Mouse (Mus musculus) hindbrain, embryonic 11.5 days (tissue): ENCODE measurements around the gene Gm20388. TPM values are rescaled to one million over a fixed set of nuclear protein-coding genes. Genes with fewer than 3 reads are reported as not detected.

Experiments
- ATAC-seq: fragments of 200-750 bp; cut with Nextera tagmentation; 2 replicates; pipeline ENCODE4 v1.8.0; 2017; ENCODE audit warnings: mild to moderate bottlenecking, moderate TSS enrichment, moderate library complexity; ENCODE audit not compliant: low FRiP score
- DNase-seq: peaks from one replicate; pipeline ENCODE4 v3.0.0-alpha.2; 2015; ENCODE audit warnings: low spot score
- H3K27ac ChIP-seq: fragments of 300-500 bp; sonication (generic); 2 replicates; pipeline ENCODE4 v1.5.1; 2014; ENCODE audit warnings: mild to moderate bottlenecking, low read depth, low read length
- H3K27me3 ChIP-seq: fragments of 300-500 bp; sonication (generic); 2 replicates; pipeline ENCODE4 v1.6.1; 2014; ENCODE audit warnings: mild to moderate bottlenecking, low read length, moderate library complexity, mixed read lengths; ENCODE audit not compliant: control insufficient read depth, insufficient read depth
- H3K36me3 ChIP-seq: fragments of 300-500 bp; sonication (generic); 2 replicates; pipeline ENCODE4 v1.6.1; 2014; ENCODE audit warnings: mild to moderate bottlenecking, low read length, moderate library complexity, mixed read lengths; ENCODE audit not compliant: control insufficient read depth, insufficient read depth
- H3K4me1 ChIP-seq: fragments of 300-500 bp; sonication (generic); replicated peaks from 2 replicates; pipeline ENCODE4 v1.6.1; 2014; ENCODE audit warnings: low read length, mixed read lengths; ENCODE audit not compliant: control insufficient read depth, insufficient read depth
- H3K4me2 ChIP-seq: fragments of 300-500 bp; sonication (generic); replicated peaks from 2 replicates; pipeline ENCODE4 v1.6.1; 2014; ENCODE audit warnings: mild to moderate bottlenecking, low read depth, low read length
- H3K4me3 ChIP-seq: fragments of 300-500 bp; sonication (generic); 2 replicates; pipeline ENCODE4 v1.5.1; 2014; ENCODE audit warnings: low read depth, low read length
- H3K9ac ChIP-seq: fragments of 300-500 bp; sonication (generic); 2 replicates; pipeline ENCODE4 v1.6.1; 2014; ENCODE audit warnings: low read depth, low read length
- H3K9me3 ChIP-seq: fragments of 300-500 bp; sonication (generic); 2 replicates; pipeline ENCODE4 v1.6.1; 2016; ENCODE audit warnings: low read length; ENCODE audit not compliant: control insufficient read depth
- WGBS: fragments of 180-500 bp; shearing (Covaris S2); extraction: QIAGEN DNeasy Blood & Tissue Kit; methylation state at CpG from one replicate; pipeline ENCODE4 v1.1.7; 2014; 5-methylcytosine and 5-hydroxymethylcytosine counted together
- polyA plus RNA-seq: library from polyadenylated mRNA; unstranded; fragments of >200 nt; fragmentation: Nextera tagmentation; extraction: Ambion mirVana; gene quantifications from 2 replicates; pipeline ENCODE4 v1.2.1, GENCODE M21; 2014

Gm20388 gene
- polyA plus RNA-seq, 1 experiment from 2014 or later = 11.8 TPM

DNA sequence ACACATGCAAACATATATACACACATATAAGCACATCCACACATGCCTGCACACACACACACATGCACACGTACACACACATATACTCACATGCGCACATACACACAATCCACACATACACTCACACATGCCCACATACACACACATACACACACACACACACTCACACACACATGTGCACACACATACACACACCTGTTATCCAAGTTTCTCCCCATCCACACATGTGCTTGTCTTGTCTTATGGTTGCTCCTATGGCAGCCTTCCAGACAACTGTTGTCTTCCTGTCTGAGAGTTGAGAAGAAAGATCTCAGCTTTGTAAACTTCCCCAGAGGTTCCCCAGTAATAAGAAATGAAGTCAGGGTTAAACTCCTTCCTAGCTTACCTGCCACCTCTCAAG, 2258.8 kb downstream of the Gm20388 start:
- ATAC-seq = no peak
- no peaks in the 10 kb centered on the region for H3K36me3 ChIP-seq
- whole genome bisulfite sequencing = 97% methylated on average over 2 of the region's 2 CpGs
- no peaks in the 10 kb centered on the region for H3K27me3 ChIP-seq
- DNase-seq = no peak
- no peak overlapping the region for H3K4me3 ChIP-seq
- H3K9ac ChIP-seq = no peak overlapping the region
- H3K9me3 ChIP-seq = no peaks in the 10 kb centered on the region
- H3K4me2 ChIP-seq = no peak overlapping the region
- no peak overlapping the region for H3K27ac ChIP-seq
- H3K4me1 ChIP-seq = no peaks in the 10 kb centered on the region

DNA sequence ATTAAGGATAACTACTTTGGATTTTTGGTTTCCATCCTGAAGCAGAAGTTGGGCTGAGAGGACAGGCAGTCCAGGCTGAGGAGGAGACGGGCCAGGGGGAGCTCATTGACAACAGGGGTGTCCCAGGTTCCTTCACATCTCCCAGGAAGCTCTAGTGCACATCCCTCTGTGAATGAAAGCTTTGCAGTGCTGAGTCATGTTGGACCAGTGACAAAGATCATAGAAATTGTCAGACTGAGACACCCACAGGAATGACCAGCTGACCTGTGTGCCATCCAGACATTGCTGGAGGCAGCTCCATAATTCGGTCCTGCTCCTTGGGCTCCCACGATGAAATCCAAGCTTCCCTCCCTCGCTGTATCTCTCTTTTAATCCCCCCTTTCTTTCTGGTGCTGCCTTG, 2261.2 kb downstream of the Gm20388 start:
- no peaks in the 10 kb centered on the region for H3K4me1 ChIP-seq
- H3K9me3 ChIP-seq = no peaks in the 10 kb centered on the region
- no peak overlapping the region for H3K27ac ChIP-seq
- WGBS = 90% methylated on average over 4 of the region's 4 CpGs
- no peak overlapping the region for H3K4me2 ChIP-seq
- no peaks in the 10 kb centered on the region for H3K36me3 ChIP-seq
- H3K4me3 ChIP-seq = no peak overlapping the region
- ATAC-seq (no peak), DNase-seq (no peak)
- H3K9ac ChIP-seq = no peak overlapping the region
- H3K27me3 ChIP-seq = no peaks in the 10 kb centered on the region

DNA sequence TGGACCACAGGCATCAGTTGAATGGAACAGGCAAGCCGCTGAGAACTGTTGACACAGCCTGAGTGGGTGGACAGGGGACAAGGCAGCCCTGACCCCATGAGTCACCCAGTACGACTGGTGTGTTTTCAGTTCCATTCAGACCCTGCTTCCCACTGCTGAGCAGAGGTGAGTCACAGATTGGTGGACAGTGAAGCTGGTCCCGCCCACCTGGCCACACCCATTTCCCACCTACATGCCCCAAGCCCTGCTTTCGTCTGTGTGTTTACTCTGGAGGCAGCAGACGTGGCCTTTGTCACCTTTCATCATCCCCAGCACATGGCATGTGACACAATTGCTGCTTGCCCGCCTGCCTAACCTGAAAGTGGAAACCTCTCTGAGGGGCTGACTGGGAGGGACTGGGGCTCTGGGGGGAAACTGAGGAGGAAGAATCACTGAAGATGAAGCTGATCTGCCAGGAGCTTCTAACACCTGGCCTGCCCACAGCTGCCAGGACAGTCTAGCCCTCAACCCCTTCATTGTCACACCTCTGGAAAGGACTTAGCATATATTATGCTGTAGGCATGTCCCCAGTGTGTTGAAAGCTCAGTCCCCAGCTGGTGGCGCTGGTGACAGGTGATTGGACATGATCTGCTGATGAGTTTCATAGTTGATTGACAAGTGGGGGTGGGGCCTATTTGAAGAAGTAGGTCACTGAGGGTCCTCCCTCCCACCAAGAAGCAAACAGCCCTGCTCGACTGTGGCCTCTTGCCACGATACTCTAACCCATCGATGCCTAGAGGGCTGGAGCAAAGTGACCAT, 2263.7 kb downstream of the Gm20388 start:
- WGBS = 39% methylated on average over 10 of the region's 10 CpGs
- Histone ChIP-seq H3K4me1 (no peaks in the 10 kb centered on the region), H3K27me3 (no peaks in the 10 kb centered on the region), H3K36me3 (no peaks in the 10 kb centered on the region), H3K9ac (no peak overlapping the region), H3K4me2 (no peak overlapping the region), H3K9me3 (no peaks in the 10 kb centered on the region), H3K27ac (no peak overlapping the region), H3K4me3 (no peak overlapping the region)
- DNase-seq (peak; percentile 21), ATAC-seq (no peak)

DNA sequence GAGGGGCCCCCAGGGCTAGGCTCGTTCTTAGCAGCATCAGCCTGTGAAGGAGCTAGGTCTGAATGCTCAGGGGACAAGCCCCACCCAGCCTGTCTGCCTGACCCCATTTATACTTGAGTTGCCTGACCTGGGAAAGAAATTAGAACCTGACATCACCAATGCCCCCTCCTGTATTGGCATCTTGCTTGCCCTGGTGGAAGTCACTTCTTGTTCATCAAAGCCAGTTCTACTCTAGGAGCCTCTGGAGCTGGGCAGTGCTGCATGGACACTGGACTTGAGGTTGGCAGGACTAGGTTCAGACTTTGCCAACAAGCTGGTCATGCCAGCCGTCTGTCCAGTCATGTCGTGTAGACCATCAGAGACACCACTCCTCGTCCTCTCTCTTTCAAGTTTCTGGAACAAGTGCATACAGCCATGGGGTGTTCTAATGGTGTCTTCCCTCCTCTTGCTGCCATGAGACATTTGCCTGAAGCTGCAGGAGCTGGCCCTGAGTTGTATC, 2267.8 kb downstream of the Gm20388 start:
- WGBS = 75% methylated on average over 4 of the region's 4 CpGs
- Histone ChIP-seq H3K9ac (no peak overlapping the region), H3K27me3 (no peaks in the 10 kb centered on the region), H3K4me3 (no peak overlapping the region), H3K27ac (no peak overlapping the region), H3K4me1 (no peaks in the 10 kb centered on the region), H3K4me2 (no peak overlapping the region), H3K36me3 (no peaks in the 10 kb centered on the region), H3K9me3 (no peaks in the 10 kb centered on the region)
- no peak for ATAC-seq
- no peak for DNase-seq

DNA sequence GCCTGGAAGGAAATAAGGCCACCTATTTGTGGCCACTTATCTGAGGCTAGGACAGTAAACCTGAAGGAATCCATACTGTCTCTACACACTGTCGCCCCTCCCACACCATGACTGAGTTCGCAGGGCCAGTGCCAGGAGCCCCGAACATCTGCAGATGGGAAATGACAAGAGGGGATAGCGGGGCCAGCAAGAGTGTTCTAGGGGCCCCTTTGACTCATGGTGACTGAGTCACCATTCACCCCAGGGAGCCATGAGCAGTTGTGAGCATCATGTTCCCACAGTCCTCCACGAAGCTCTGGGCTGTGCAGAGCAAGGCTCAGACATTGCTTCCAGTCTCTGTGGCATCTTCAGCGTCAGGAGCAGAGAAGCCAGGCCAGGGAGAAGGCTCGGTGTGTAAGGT, 2268.7 kb downstream of the Gm20388 start:
- DNase-seq (no peak), ATAC-seq (no peak)
- Histone ChIP-seq H3K27me3 (no peaks in the 10 kb centered on the region), H3K27ac (no peak overlapping the region), H3K4me2 (no peak overlapping the region), H3K9me3 (no peaks in the 10 kb centered on the region), H3K9ac (no peak overlapping the region), H3K36me3 (no peaks in the 10 kb centered on the region), H3K4me3 (no peak overlapping the region), H3K4me1 (no peaks in the 10 kb centered on the region)
- WGBS = 77% methylated on average over 7 of the region's 7 CpGs

DNA sequence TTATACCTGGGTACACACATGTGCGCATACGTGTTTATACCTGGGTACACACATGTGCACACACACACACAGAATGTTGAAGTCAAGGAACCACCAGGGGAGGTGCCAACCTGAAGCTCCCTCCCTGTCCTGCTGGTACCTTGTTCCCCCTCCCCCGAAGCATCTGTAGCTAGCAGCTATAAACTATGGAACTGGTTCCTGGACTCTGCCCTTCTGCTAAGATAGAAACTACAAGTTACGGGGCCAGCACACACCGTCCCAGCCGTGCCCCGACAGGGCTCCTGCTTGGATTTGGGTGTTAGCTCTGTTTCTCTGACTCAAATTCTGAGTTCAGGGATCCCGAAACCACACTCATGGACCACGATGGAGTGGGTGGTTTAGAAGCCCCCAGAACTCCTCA, 2269.5 kb downstream of the Gm20388 start:
- ATAC-seq = no peak
- H3K27ac ChIP-seq = no peak overlapping the region
- no peak for DNase-seq
- no peaks in the 10 kb centered on the region for H3K9me3 ChIP-seq
- H3K4me1 ChIP-seq = no peaks in the 10 kb centered on the region
- WGBS = 92% methylated on average over 9 of the region's 9 CpGs
- no peaks in the 10 kb centered on the region for H3K27me3 ChIP-seq
- H3K36me3 ChIP-seq = no peaks in the 10 kb centered on the region
- no peak overlapping the region for H3K4me2 ChIP-seq
- no peak overlapping the region for H3K4me3 ChIP-seq
- H3K9ac ChIP-seq = no peak overlapping the region

DNA sequence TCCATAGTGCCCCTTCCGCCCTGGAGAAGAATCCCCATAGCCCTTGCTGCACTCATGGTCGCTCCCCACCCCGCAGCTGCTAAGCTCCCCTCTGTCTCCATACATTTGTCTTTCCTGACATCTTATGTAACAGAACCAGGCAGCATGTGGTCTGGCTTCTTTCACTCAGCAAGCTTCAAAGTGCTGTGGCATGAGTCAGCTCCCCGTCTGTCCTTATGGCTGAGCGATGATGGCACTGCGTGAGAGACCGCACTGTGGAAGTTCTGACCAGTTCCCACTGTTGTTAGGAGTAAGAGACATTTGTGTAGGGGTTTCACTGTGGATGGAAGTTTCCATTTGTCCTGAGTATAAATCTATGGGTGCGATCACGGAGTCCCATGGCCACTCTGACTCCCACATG, 2270.8 kb downstream of the Gm20388 start:
- ATAC-seq (no peak), DNase-seq (no peak)
- H3K27ac ChIP-seq = no peak overlapping the region
- H3K36me3 ChIP-seq = no peaks in the 10 kb centered on the region
- no peaks in the 10 kb centered on the region for H3K9me3 ChIP-seq
- no peaks in the 10 kb centered on the region for H3K27me3 ChIP-seq
- no peak overlapping the region for H3K4me3 ChIP-seq
- no peak overlapping the region for H3K4me2 ChIP-seq
- H3K4me1 ChIP-seq = no peaks in the 10 kb centered on the region
- WGBS = 73% methylated on average over 9 of the region's 9 CpGs
- no peak overlapping the region for H3K9ac ChIP-seq

DNA sequence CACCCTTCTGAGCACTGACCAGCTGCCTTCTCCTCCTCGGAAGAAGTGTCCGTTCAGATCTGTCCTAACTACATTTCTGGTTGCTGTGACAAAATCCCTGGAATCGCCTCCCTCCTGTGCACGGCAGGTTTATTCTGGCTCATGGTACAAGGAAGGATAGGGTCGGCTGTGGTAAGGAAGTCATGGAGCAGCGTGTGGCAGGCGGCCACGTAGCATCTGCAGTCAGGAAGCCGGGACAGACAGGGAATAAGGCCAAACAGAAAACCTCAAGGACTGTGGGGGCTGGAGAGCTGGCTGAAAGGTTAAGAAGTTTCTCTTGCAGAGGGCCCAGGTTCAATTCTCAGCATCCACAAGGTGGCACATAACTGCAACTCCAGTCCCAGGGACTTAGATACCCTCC, 2271.3 kb downstream of the Gm20388 start:
- Histone ChIP-seq H3K27ac (no peak overlapping the region), H3K36me3 (no peaks in the 10 kb centered on the region), H3K9me3 (no peaks in the 10 kb centered on the region), H3K4me3 (no peak overlapping the region), H3K27me3 (no peaks in the 10 kb centered on the region), H3K4me2 (no peak overlapping the region), H3K9ac (no peak overlapping the region), H3K4me1 (no peaks in the 10 kb centered on the region)
- DNase-seq (no peak), ATAC-seq (no peak)
- WGBS = 75% methylated on average over 9 of the region's 9 CpGs

DNA sequence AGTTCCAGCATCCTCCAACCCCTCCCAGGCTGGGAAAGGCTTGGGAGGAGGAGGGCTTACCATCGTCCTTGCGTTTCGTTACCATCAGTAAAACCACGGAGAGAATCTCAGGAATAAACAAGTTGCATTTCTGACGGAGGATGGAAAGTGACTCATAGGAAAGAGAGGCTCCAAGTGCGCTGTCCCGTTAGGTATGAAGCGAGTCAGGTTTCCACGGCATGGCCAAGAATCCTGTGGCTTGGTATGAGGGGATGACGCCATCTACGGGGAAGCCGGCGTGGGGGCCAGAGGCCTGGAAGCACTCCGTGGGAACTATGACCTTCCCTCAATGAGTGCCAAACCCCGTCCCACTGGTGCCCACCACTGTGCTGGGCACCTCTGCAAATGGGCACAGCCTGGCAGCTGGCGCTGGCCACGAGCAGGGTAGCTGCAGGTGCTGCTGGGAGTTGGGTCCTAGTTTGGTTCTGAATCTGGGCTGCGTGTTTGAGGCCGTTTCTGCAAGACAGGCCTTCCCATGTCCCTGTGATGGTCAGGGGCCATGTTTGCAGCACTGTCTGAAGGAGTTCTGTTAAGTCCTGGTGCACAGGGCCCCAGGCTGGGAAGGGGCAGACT, 2275.8 kb downstream of the Gm20388 start:
- DNase-seq (no peak), ATAC-seq (no peak)
- no peak overlapping the region for H3K27ac ChIP-seq
- no peaks in the 10 kb centered on the region for H3K4me1 ChIP-seq
- H3K4me2 ChIP-seq = no peak overlapping the region
- no peak overlapping the region for H3K9ac ChIP-seq
- no peaks in the 10 kb centered on the region for H3K9me3 ChIP-seq
- H3K27me3 ChIP-seq = no peaks in the 10 kb centered on the region
- H3K4me3 ChIP-seq = no peak overlapping the region
- WGBS = 90% methylated on average over 19 of the region's 19 CpGs
- no peaks in the 10 kb centered on the region for H3K36me3 ChIP-seq
